Mouse (Mus musculus) adrenal gland (tissue): Measurements from ENCODE around the gene Nudt5.

ENCODE experiments used
- intact Hi-C: fragments of 180-260 bp; cut with DNase I; formaldehyde crosslinking; loops from one replicate; pipeline ENCODE4 v1.15.1; 2025

Nudt5 gene

GRCm38 (mm10) chr2:5862834-5863233 lies 18.0 kb downstream of the Nudt5 start, which contains the start of gene Gm13199:
Gene Gm13199, minus strand, starts transcription at chr2:5862934.
- intact Hi-C loops, result no loop called here

- intact Hi-C loops, result no loop called here
Measured at GRCm38 (mm10) chr2:5867681-5868080, 22.9 kb downstream of the Nudt5 start.

GRCm38 (mm10) chr2:5869746-5870145 lies 24.9 kb downstream of the Nudt5 start:
- intact Hi-C loops, result no loop called here

GRCm38 (mm10) chr2:5877446-5877845 lies 32.6 kb downstream of the Nudt5 start:
- intact Hi-C loops, result no loop called here

- intact Hi-C loops, result no loop called here
Measured at GRCm38 (mm10) chr2:5888865-5889264, 44.0 kb downstream of the Nudt5 start.

GRCm38 (mm10) chr2:5889412-5889811 lies 44.6 kb downstream of the Nudt5 start:
- intact Hi-C loops, result no loop called here

GRCm38 (mm10) chr2:5894296-5894695 lies 49.5 kb downstream of the Nudt5 start:
- intact Hi-C loops, result no loop called here

GRCm38 (mm10) chr2:5894843-5895570 lies 50.2 kb downstream of the Nudt5 start, which contains the start of gene Sec61a2:
Gene Sec61a2, minus strand, starts transcription at chr2:5895432.
- intact Hi-C loops, result loop anchor here (5.0 kb wide), 1 partner anchor 52 kb away; no protein-coding TSS in a partner anchor

- intact Hi-C loops, result no loop called here
Measured at GRCm38 (mm10) chr2:5900145-5900544, 55.3 kb downstream of the Nudt5 start.

GRCm38 (mm10) chr2:5906092-5906491 lies 61.3 kb downstream of the Nudt5 start:
- intact Hi-C loops, result no loop called here

- intact Hi-C loops, result no loop called here
Measured at GRCm38 (mm10) chr2:5906625-5907024, 61.8 kb downstream of the Nudt5 start.

GRCm38 (mm10) chr2:5911282-5911965 lies 66.6 kb downstream of the Nudt5 start:
- intact Hi-C loops, result no loop called here
